Mouse (Mus musculus): ENCODE results near the gene Unc119b. TPM values are rescaled to one million over a fixed set of nuclear protein-coding genes. Genes with fewer than 3 reads are reported as not detected.

Unc119b gene
- 26.6 TPM for polyA plus RNA-seq (2017; shearing (Covaris generic))

GRCm38 (mm10) chr5:115134234-115135165, at the start of gene Unc119b:
TSS of gene Unc119b (minus strand) at chr5:115134975.

GRCm38 (mm10) chr5:115158040-115158983, 23.5 kb upstream of the Unc119b start, which contains the start of gene Mlec:
TSS of gene Mlec (minus strand) at chr5:115158179.

GRCm38 (mm10) chr5:115118961-115119570, 15.7 kb downstream of the Unc119b start, which contains the start of gene Acads:
TSS of gene Acads (minus strand) at chr5:115119346.

DNA sequence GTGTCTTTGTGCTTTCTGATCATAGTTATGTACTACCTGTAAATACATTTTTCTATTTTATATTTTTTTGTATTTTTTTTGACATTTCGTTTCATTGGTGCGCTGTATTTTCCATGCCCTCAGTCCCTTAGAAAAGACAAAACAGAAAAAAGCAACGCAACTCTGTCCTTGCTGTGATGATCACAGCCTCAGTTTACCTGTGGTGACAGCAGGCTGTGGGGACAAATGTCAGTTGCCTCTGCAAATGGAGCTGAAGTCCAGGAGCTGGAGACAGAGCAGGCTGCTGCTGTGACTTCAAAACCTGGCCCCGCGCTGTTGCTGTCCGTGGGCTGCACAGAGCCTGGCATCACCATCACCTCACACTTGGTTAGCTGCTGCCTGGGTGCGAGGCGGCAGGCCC, 36.6 kb downstream of the Unc119b start, which contains the start of gene Gm10401:
Gene Gm10401 (minus strand): TSS at position 101 of the 400 bp plus-strand sequence.

Other genes starting within 250 kb of the Unc119b start
- 20.9 TPM for gene Oasl2, start 238.0 kb downstream of the Unc119b start, polyA plus RNA-seq (2017; shearing (Covaris generic))
- gene Oasl1, start 211.7 kb downstream of the Unc119b start, polyA plus RNA-seq (2017; shearing (Covaris generic)) = 11.6 TPM
- 56.6 TPM for gene 2210016L21Rik, start 192.8 kb downstream of the Unc119b start, polyA plus RNA-seq (2017; shearing (Covaris generic))
- 0.21 TPM for gene Hnf1a, start 163.9 kb downstream of the Unc119b start, polyA plus RNA-seq (2017; shearing (Covaris generic))
- 3.4 TPM for gene Sppl3, start 123.8 kb downstream of the Unc119b start, polyA plus RNA-seq (2017; shearing (Covaris generic))
- 4.1 TPM for gene Gm10401, start 36.7 kb downstream of the Unc119b start, polyA plus RNA-seq (2017; shearing (Covaris generic))
- 43.3 TPM for gene Acads, start 15.6 kb downstream of the Unc119b start, polyA plus RNA-seq (2017; shearing (Covaris generic))
- 42.7 TPM for gene Mlec, start 23.2 kb upstream of the Unc119b start, polyA plus RNA-seq (2017; shearing (Covaris generic))
- gene Cabp1, start 59.4 kb upstream of the Unc119b start, polyA plus RNA-seq (2017; shearing (Covaris generic)) = 0.37 TPM
- 84.8 TPM for gene Pop5, start 100.9 kb upstream of the Unc119b start, polyA plus RNA-seq (2017; shearing (Covaris generic))
- gene Rnf10, start 137.9 kb upstream of the Unc119b start, polyA plus RNA-seq (2017; shearing (Covaris generic)) = 16.4 TPM
- gene Coq5, start 144.7 kb upstream of the Unc119b start, polyA plus RNA-seq (2017; shearing (Covaris generic)) = 50.7 TPM
- 581 TPM for gene Dynll1, start 166.0 kb upstream of the Unc119b start, polyA plus RNA-seq (2017; shearing (Covaris generic))
- 11.6 TPM for gene Srsf9, start 192.2 kb upstream of the Unc119b start, polyA plus RNA-seq (2017; shearing (Covaris generic))
- gene Gatc, start 206.2 kb upstream of the Unc119b start, polyA plus RNA-seq (2017; shearing (Covaris generic)) = 18.8 TPM
- gene Triap1, start 206.2 kb upstream of the Unc119b start, polyA plus RNA-seq (2017; shearing (Covaris generic)) = 67.5 TPM
- 572 TPM for gene Cox6a1, start 214.0 kb upstream of the Unc119b start, polyA plus RNA-seq (2017; shearing (Covaris generic))

Data from CD4-positive, CD25-positive, alpha-beta regulatory T cell, adult 9 weeks (primary cell).